Comparison of ENCODE assay signal across 7 mouse cellular contexts in the genomic region with DNA sequence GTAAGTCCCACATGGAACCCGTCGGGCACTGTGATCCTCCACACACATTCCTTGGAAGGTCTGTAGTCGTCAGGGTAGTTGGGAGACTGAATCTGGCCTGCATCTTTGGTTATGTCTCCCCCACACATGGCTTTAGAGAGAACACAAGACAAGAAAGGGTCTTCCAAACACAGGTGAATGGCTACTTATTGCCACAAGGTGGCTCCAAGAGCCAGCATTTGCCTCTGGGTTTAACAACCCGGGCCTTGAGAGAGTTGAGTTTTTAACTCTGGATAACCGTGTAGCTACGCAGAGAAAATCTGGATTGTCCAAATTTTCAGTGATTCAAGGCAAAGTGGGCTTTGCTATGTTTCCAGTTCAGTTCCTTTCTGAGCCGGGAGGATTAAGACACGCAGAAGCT. TPM values are rescaled to one million over a fixed set of nuclear protein-coding genes. Genes with fewer than 3 reads are reported as not detected.
A peak's percentile ranks its signal among the peaks of the same experiment; 100 is the strongest.
DNase-seq lines count a peak whose midpoint lies in the region; ATAC-seq and TF ChIP-seq lines count a peak whose summit lies in the region.

No protein-coding gene starts in this region.

- H3K9ac ChIP-seq in hindbrain, embryonic 11.5 days (ENCODE audit: low read depth, low read length): no peak overlapping the region
- no peak overlapping the region for H3K9ac ChIP-seq in hindbrain, embryonic 13.5 days
- no peak overlapping the region for H3K9ac ChIP-seq in hindbrain, postnatal 0 days (replicated peaks; ENCODE audit: low read length)
- H3K9ac ChIP-seq in stomach, postnatal 0 days (ENCODE audit: low read length): no peak overlapping the region

- H3K4me2 ChIP-seq in hindbrain, embryonic 11.5 days (replicated peaks; ENCODE audit: low read depth, low read length): no peak overlapping the region
- no peak overlapping the region for H3K4me2 ChIP-seq in hindbrain, embryonic 13.5 days
- no peak overlapping the region for H3K4me2 ChIP-seq in hindbrain, postnatal 0 days (ENCODE audit: low read depth, low read length)
- no peak overlapping the region for H3K4me2 ChIP-seq in stomach, postnatal 0 days (replicated peaks; ENCODE audit: low read depth)

- no peak overlapping the region for H3K27ac ChIP-seq in hindbrain, embryonic 11.5 days (ENCODE audit: low read depth, low read length)
- H3K27ac ChIP-seq in hindbrain, embryonic 13.5 days: no peak overlapping the region
- no peak overlapping the region for H3K27ac ChIP-seq in hindbrain, postnatal 0 days
- H3K27ac ChIP-seq in stomach, postnatal 0 days (replicated peaks): no peak overlapping the region

- no peak for TF ChIP-seq EP300 in stomach, postnatal 0 days (optimal IDR thresholded peaks at IDR 0.05)

- DNase-seq in hindbrain, embryonic 11.5 days (ENCODE audit: low spot score): peak; percentile 63
- DNase-seq in 3T3-L1 (ENCODE audit: low read depth, low spot score): peak; percentile 67
- peak; percentile 88 for DNase-seq in hindbrain, postnatal 0 days (ENCODE audit: low spot score)
- DNase-seq in stomach, postnatal 0 days (ENCODE audit: low spot score): no peak
- no peak for DNase-seq in urinary bladder, adult 2 months (ENCODE audit: low spot score)

- H3K9me3 ChIP-seq in hindbrain, embryonic 11.5 days (ENCODE audit: control insufficient read depth, low read length): no peaks in the 10 kb centered on the region
- H3K9me3 ChIP-seq in hindbrain, embryonic 13.5 days: no peaks in the 10 kb centered on the region
- H3K9me3 ChIP-seq in E14TG2a.4 (ENCODE audit: low read length): no peaks in the 10 kb centered on the region
- no peaks in the 10 kb centered on the region for H3K9me3 ChIP-seq in hindbrain, postnatal 0 days (ENCODE audit: low read length)
- H3K9me3 ChIP-seq in stomach, postnatal 0 days (ENCODE audit: control insufficient read depth, low read length): no peaks in the 10 kb centered on the region

- TF ChIP-seq CTCF in E14TG2a.4 (conservative IDR thresholded peaks at IDR 0.05; ENCODE audit: low read length): peak; percentile 40
- TF ChIP-seq CTCF in hindbrain, postnatal 0 days (IDR thresholded peaks at IDR 0.05; ENCODE audit: low read depth): peak; percentile 89
- peak; percentile 79 for TF ChIP-seq CTCF in stomach, postnatal 0 days (IDR thresholded peaks at IDR 0.05; ENCODE audit: low read depth)

- WGBS in hindbrain, embryonic 11.5 days: 56% methylated on average over 8 of the region's 8 CpGs
- 41% methylated on average over 8 of the region's 8 CpGs for whole genome bisulfite sequencing in hindbrain, embryonic 13.5 days
- 34% methylated on average over 8 of the region's 8 CpGs for WGBS in hindbrain, postnatal 0 days
- WGBS in stomach, postnatal 0 days: 46% methylated on average over 8 of the region's 8 CpGs

- H3K27me3 ChIP-seq in hindbrain, embryonic 11.5 days (ENCODE audit: control insufficient read depth, insufficient read depth, low read length): no peaks in the 10 kb centered on the region
- H3K27me3 ChIP-seq in hindbrain, embryonic 13.5 days: peaks cover 12% of the 10 kb centered on the region
- H3K27me3 ChIP-seq in E14TG2a.4 (ENCODE audit: insufficient read depth, low read length): peaks cover 22% of the 10 kb centered on the region; the same call in 1 of the 2 replicates
- peaks cover 4% of the 10 kb centered on the region; the same call in 1 of the 2 replicates for H3K27me3 ChIP-seq in hindbrain, postnatal 0 days (ENCODE audit: insufficient read depth, low read length)
- H3K27me3 ChIP-seq in stomach, postnatal 0 days (ENCODE audit: control insufficient read depth, insufficient read depth, low read length): no peaks in the 10 kb centered on the region

- no peak for ATAC-seq in hindbrain, embryonic 11.5 days (ENCODE audit: low FRiP score)
- no peak for ATAC-seq in hindbrain, embryonic 13.5 days (ENCODE audit: low FRiP score)
- 0 out of 2 replicates have a peak, but pooled peaks have one; percentile 41 for ATAC-seq in hindbrain, postnatal 0 days
- no peak for ATAC-seq in stomach, postnatal 0 days (ENCODE audit: low FRiP score, low TSS enrichment)

- H3K4me3 ChIP-seq in hindbrain, embryonic 11.5 days (ENCODE audit: low read depth, low read length): no peak overlapping the region
- H3K4me3 ChIP-seq in hindbrain, embryonic 13.5 days: no peak overlapping the region
- no peak overlapping the region for H3K4me3 ChIP-seq in E14TG2a.4 (replicated peaks; ENCODE audit: low read length)
- H3K4me3 ChIP-seq in hindbrain, postnatal 0 days (ENCODE audit: low read length): no peak overlapping the region
- no peak overlapping the region for H3K4me3 ChIP-seq in stomach, postnatal 0 days (ENCODE audit: low read depth, low read length)

- H3K36me3 ChIP-seq in hindbrain, embryonic 11.5 days (ENCODE audit: control insufficient read depth, insufficient read depth, low read length): no peaks in the 10 kb centered on the region
- no peaks in the 10 kb centered on the region for H3K36me3 ChIP-seq in hindbrain, embryonic 13.5 days
- no peaks in the 10 kb centered on the region for H3K36me3 ChIP-seq in E14TG2a.4 (ENCODE audit: insufficient read depth, low read length)
- no peaks in the 10 kb centered on the region for H3K36me3 ChIP-seq in hindbrain, postnatal 0 days (ENCODE audit: insufficient read depth, low read length)
- no peaks in the 10 kb centered on the region for H3K36me3 ChIP-seq in stomach, postnatal 0 days (ENCODE audit: control insufficient read depth, insufficient read depth, low read length)

- H3K4me1 ChIP-seq in hindbrain, embryonic 11.5 days (replicated peaks; ENCODE audit: control insufficient read depth, insufficient read depth, low read length): no peaks in the 10 kb centered on the region
- peaks cover 14% of the 10 kb centered on the region for H3K4me1 ChIP-seq in hindbrain, embryonic 13.5 days (replicated peaks)
- peaks cover 3% of the 10 kb centered on the region; the same call in 1 of the 2 replicates for H3K4me1 ChIP-seq in E14TG2a.4 (replicated peaks; ENCODE audit: low read depth, low read length)
- peaks cover 5% of the 10 kb centered on the region for H3K4me1 ChIP-seq in hindbrain, postnatal 0 days (ENCODE audit: insufficient read depth, low read length)
- no peaks in the 10 kb centered on the region for H3K4me1 ChIP-seq in stomach, postnatal 0 days (replicated peaks; ENCODE audit: control insufficient read depth, insufficient read depth)

RNA-seq across cellular contexts. Expression of gene Opalin, which starts 28.0 kb away (rescaled TPM):
- not detected in 2 replicates for polyA plus RNA-seq in hindbrain, embryonic 11.5 days (2014; fragmentation: Nextera tagmentation; extraction: Ambion mirVana)
- not detected in 2 replicates for polyA plus RNA-seq in hindbrain, embryonic 13.5 days (2015; fragmentation: Nextera tagmentation; extraction: Ambion mirVana)
- not detected in 2 replicates for total RNA-seq in hindbrain, postnatal 0 days (2014; rRNA removed)
- not detected in 2 replicates for polyA plus RNA-seq in hindbrain, postnatal 0 days (2015; fragmentation: Nextera tagmentation; extraction: Ambion mirVana)
- polyA plus RNA-seq in stomach, postnatal 0 days (2015; fragmentation: Nextera tagmentation; extraction: Ambion mirVana): not detected in 2 replicates
- not detected in 2 replicates for polyA plus RNA-seq in urinary bladder, adult 2 months (2012; rRNA removed)

Comparison
In these comparisons a context has a peak if more than half of its experiments do, and no peak if none do; other contexts are left out.
1. DNase-seq: peak in hindbrain, embryonic 11.5 days (single experiment), 3T3-L1 (single experiment) and hindbrain, postnatal 0 days (single experiment); none in stomach, postnatal 0 days (single experiment) and urinary bladder, adult 2 months (single experiment).
2. Peak in every context shown above with its lines, with median percentiles within 50 percentile points of each other: CTCF ChIP-seq.